Mouse (Mus musculus): Measurements from ENCODE around the gene Kank1. TPM values are rescaled to one million over a fixed set of nuclear protein-coding genes. Genes with fewer than 3 reads are reported as not detected.
A peak's percentile ranks its signal among the peaks of the same experiment; 100 is the strongest.

Gene Kank1
- polyA plus RNA-seq, 1 experiment from 2014 or later, result 4.7 TPM

DNA sequence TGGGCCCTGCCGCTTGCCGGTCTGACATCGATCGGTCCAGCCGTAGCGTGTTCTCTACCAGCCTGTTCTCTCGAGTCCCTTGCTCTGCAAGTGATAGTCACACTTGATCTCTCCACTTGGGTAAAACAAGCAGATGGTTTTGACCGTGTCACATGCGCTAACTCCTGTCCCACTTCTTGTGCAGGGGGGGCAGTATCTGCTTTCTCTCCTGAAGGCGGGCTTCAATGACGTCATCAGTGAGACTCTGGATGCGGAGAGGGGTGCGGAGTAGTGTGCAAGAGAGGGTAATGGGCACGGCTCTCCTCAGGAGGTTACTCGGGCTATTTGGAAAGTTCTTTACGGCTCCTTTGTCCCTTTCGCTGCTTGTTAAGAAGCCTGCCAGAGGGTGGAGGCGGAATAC, 151.1 kb downstream of the Kank1 start:
- WGBS, result 79% methylated on average over 18 of the region's 18 CpGs

DNA sequence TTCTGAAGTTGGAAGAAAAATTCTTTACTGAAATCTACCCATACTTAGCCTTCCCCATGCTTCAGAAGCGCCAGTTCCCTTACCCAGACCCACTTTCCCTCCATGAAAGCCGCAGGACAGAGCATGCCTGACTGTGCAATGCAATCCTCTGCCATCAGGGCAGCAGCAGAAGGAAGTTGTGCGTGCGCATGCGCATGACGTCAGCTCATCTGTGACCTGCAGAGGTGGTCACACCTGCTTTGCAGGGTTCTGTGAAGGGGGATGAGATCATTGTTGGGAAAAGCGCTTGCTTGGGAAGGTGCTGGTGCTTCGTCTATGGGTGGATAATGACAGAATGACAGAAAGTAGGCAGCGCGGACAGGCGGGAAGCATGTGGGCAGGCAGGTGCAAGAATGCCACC, 155.4 kb downstream of the Kank1 start:
- no peak overlapping the region for H3K4me3 ChIP-seq (replicated peaks; ENCODE audit: low read depth, low read length)
- WGBS, result 93% methylated on average over 11 of the region's 11 CpGs
- ATAC-seq (ENCODE audit: low FRiP score, low TSS enrichment) (no peak), DNase-seq (no peak)
- H3K4me1 ChIP-seq (ENCODE audit: control insufficient read depth, insufficient read depth, low read length), result peaks cover 5% of the 10 kb centered on the region; the same call in 1 of the 2 replicates
- H3K27me3 ChIP-seq (ENCODE audit: control insufficient read depth, insufficient read depth, low read length), result no peaks in the 10 kb centered on the region
- H3K4me2 ChIP-seq (ENCODE audit: low read length), result no peak overlapping the region
- H3K9ac ChIP-seq (replicated peaks; ENCODE audit: low read length), result no peak overlapping the region
- H3K36me3 ChIP-seq (ENCODE audit: control insufficient read depth, insufficient read depth, low read length), result no peaks in the 10 kb centered on the region
- H3K9me3 ChIP-seq (ENCODE audit: control insufficient read depth, low read length), result no peaks in the 10 kb centered on the region
- H3K27ac ChIP-seq (replicated peaks; ENCODE audit: low read depth, low read length), result no peak overlapping the region

More for the DNA sequence above, 151.1 kb downstream of the Kank1 start:
- H3K9me3 ChIP-seq (ENCODE audit: control insufficient read depth, low read length), result no peaks in the 10 kb centered on the region
- H3K4me1 ChIP-seq (ENCODE audit: control insufficient read depth, insufficient read depth, low read length), result peaks cover 8% of the 10 kb centered on the region
- H3K36me3 ChIP-seq (ENCODE audit: control insufficient read depth, insufficient read depth, low read length), result no peaks in the 10 kb centered on the region
- no peak overlapping the region for H3K9ac ChIP-seq (replicated peaks; ENCODE audit: low read length)
- H3K4me2 ChIP-seq (ENCODE audit: low read length), result no peak overlapping the region
- no peaks in the 10 kb centered on the region for H3K27me3 ChIP-seq (ENCODE audit: control insufficient read depth, insufficient read depth, low read length)
- no peak overlapping the region for H3K27ac ChIP-seq (replicated peaks; ENCODE audit: low read depth, low read length)
- H3K4me3 ChIP-seq (replicated peaks; ENCODE audit: low read depth, low read length), result no peak overlapping the region
- no peak for ATAC-seq (ENCODE audit: low FRiP score, low TSS enrichment)
- no peak for DNase-seq

DNA sequence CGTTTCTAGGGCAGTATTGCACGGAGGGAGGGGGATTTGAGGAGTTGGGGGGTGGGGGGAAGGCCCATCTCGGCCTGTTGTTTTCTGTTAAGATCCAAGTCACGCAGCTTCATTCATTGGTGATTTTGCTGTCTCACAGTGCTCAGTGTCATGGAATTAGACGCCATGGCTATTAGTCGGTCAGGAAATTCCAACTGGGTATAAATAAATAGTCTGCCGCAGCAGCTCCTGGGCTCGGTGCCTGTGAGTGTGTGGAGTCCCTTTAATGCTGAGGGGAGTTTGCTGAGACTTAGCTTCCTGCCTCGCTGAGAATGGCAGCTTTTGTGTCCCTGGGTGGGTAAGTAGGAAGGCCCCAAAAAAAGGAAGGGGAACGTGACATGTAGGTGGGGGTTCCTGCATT, 158.3 kb downstream of the Kank1 start:
- H3K4me3 ChIP-seq (replicated peaks; ENCODE audit: low read depth, low read length), result no peak overlapping the region
- peak overlapping the region; percentile 16; the same call in 1 of the 2 replicates for H3K4me2 ChIP-seq (ENCODE audit: low read length)
- peak; percentile 55; the same call in 1 of the 2 replicates for ATAC-seq (ENCODE audit: low FRiP score, low TSS enrichment)
- H3K36me3 ChIP-seq (ENCODE audit: control insufficient read depth, insufficient read depth, low read length), result no peaks in the 10 kb centered on the region
- H3K9ac ChIP-seq (replicated peaks; ENCODE audit: low read length), result no peak overlapping the region
- DNase-seq, result peak; percentile 78
- no peaks in the 10 kb centered on the region for H3K9me3 ChIP-seq (ENCODE audit: control insufficient read depth, low read length)
- peaks cover 16% of the 10 kb centered on the region for H3K4me1 ChIP-seq (ENCODE audit: control insufficient read depth, insufficient read depth, low read length)
- peaks cover 7% of the 10 kb centered on the region; the same call in 1 of the 2 replicates for H3K27me3 ChIP-seq (ENCODE audit: control insufficient read depth, insufficient read depth, low read length)
- H3K27ac ChIP-seq (replicated peaks; ENCODE audit: low read depth, low read length), result no peak overlapping the region
- WGBS, result 6% methylated on average over 10 of the region's 10 CpGs

DNA sequence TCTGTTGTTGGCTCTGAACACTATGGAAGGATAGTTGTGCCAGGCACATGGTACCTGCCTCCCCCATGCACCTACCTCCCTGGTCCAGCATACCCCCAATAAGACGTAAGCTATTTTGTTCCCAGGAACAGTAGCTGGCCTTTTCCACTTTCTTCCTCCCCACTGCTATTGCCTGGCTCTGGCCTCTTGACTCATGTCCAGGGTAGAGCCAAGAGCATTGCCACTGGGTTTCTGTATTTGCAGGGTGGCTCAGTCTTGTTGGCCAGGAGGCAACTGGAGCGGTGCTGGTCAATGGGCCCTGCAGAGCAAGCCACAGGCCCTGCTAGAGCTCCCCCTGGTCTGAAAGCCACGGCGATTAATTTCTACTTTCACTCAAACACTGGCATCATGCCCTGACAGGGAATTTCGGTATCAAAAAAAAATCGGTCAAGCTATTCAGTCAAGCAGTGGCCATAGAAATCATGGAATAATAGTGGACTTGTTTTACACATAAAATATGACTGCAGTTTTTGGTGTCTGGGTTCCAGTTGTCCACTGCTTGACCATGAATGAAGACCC, 160.0 kb downstream of the Kank1 start:
- H3K27me3 ChIP-seq (ENCODE audit: control insufficient read depth, insufficient read depth, low read length), result peaks cover 7% of the 10 kb centered on the region; the same call in 1 of the 2 replicates
- no peak for DNase-seq

DNA sequence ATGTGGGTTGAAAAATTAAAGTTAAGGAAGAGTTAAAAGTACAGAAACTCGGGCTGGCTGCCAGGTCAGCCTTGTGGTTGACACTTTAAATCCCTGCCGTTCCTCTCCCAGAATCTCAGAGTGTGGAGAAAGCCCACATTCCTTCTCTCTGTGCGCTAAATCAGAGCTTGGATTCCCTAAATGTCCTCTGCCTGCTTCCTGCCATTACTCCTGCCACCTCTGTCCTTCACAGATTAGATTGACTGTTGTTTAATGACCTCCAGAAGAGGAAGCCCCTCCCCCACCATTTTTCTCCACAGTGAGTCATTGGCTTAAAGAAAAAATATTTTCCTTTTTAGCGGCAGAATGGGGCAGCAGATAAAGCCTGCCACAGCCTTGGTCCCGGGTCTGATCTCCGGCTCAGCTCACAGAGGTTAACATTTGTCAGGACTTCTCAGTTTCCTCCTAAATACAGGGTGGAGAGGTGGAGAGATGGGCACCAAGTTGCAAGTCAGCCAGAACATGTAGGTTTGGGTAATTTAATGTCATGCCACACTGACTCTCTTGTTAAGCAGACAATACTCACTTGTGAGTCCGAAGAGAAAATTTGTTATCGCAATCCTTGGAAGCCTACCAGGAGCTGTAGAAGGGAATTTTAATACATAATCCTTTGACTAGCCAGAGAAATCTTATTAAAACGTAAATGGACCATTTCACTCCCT, 162.9 kb downstream of the Kank1 start:
- Histone ChIP-seq H3K27ac (replicated peaks; ENCODE audit: low read depth, low read length) (0 out of 2 replicates have a peak overlapping the region, but pooled peaks have one; percentile 42), H3K4me2 (ENCODE audit: low read length) (peak overlapping the region; percentile 50), H3K4me3 (replicated peaks; ENCODE audit: low read depth, low read length) (0 out of 2 replicates have a peak overlapping the region, but pooled peaks have one; percentile 16), H3K36me3 (ENCODE audit: control insufficient read depth, insufficient read depth, low read length) (no peaks in the 10 kb centered on the region), H3K27me3 (ENCODE audit: control insufficient read depth, insufficient read depth, low read length) (peaks cover 15% of the 10 kb centered on the region), H3K4me1 (ENCODE audit: control insufficient read depth, insufficient read depth, low read length) (peaks cover 30% of the 10 kb centered on the region), H3K9ac (replicated peaks; ENCODE audit: low read length) (no peak overlapping the region), H3K9me3 (ENCODE audit: control insufficient read depth, low read length) (no peaks in the 10 kb centered on the region)
- ATAC-seq (ENCODE audit: low FRiP score, low TSS enrichment) (no peak), DNase-seq (peak; percentile 52)
- WGBS, result 8% methylated on average over 9 of the region's 9 CpGs

More for the DNA sequence above, 160.0 kb downstream of the Kank1 start:
- H3K4me1 ChIP-seq (ENCODE audit: control insufficient read depth, insufficient read depth, low read length), result peaks cover 30% of the 10 kb centered on the region
- no peak overlapping the region for H3K4me2 ChIP-seq (ENCODE audit: low read length)
- H3K36me3 ChIP-seq (ENCODE audit: control insufficient read depth, insufficient read depth, low read length), result no peaks in the 10 kb centered on the region
- no peak overlapping the region for H3K9ac ChIP-seq (replicated peaks; ENCODE audit: low read length)
- H3K4me3 ChIP-seq (replicated peaks; ENCODE audit: low read depth, low read length), result no peak overlapping the region
- no peaks in the 10 kb centered on the region for H3K9me3 ChIP-seq (ENCODE audit: control insufficient read depth, low read length)
- H3K27ac ChIP-seq (replicated peaks; ENCODE audit: low read depth, low read length), result no peak overlapping the region
- 81% methylated on average over 6 of the region's 6 CpGs for WGBS
- ATAC-seq (ENCODE audit: low FRiP score, low TSS enrichment), result no peak

DNA sequence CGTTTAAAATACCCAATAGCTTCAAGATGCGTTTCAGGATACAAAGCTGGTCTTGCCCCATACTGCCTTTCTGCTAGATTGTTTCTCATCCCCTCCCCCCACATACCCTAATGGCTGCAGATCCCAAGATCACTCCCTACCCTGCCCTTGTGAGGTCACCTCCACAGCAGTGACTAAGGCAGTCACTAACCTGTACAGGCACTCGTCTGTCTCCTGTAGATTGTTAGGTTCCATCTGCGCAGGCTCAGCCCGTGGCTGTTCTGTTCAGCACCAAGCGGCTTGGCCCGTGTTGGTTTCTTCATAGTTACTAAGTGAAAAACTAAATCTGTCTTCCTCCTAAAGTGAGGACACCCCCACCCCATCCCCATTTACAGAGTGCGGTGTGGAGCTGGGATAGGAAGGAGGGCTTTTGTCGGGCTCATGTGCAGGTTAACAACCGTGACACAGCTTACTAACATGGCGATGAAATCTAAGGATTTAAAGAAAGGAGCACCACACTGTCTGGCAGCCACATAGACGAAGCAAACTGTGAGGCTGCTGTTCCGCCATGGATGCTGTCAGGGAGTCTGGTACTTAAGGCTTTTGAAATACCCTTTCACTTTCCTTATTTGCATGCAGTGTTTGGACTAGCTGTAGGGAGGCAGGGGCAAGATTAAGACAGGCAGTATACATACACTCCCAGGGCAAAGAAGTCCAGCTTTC, 163.6 kb downstream of the Kank1 start:
- peak overlapping the region; percentile 49 for H3K27ac ChIP-seq (replicated peaks; ENCODE audit: low read depth, low read length)
- 5% methylated on average over 13 of the region's 13 CpGs for WGBS
- peak; percentile 66 for DNase-seq
- ATAC-seq (ENCODE audit: low FRiP score, low TSS enrichment), result peak; percentile 75
- H3K36me3 ChIP-seq (ENCODE audit: control insufficient read depth, insufficient read depth, low read length), result no peaks in the 10 kb centered on the region
- H3K4me3 ChIP-seq (replicated peaks; ENCODE audit: low read depth, low read length), result peak overlapping the region; percentile 16; the same call in 1 of the 2 replicates
- peaks cover 25% of the 10 kb centered on the region for H3K4me1 ChIP-seq (ENCODE audit: control insufficient read depth, insufficient read depth, low read length)
- peaks cover 15% of the 10 kb centered on the region for H3K27me3 ChIP-seq (ENCODE audit: control insufficient read depth, insufficient read depth, low read length)
- H3K9ac ChIP-seq (replicated peaks; ENCODE audit: low read length), result 0 out of 2 replicates have a peak overlapping the region, but pooled peaks have one; percentile 9
- no peaks in the 10 kb centered on the region for H3K9me3 ChIP-seq (ENCODE audit: control insufficient read depth, low read length)
- H3K4me2 ChIP-seq (ENCODE audit: low read length), result peak overlapping the region; percentile 50

DNA sequence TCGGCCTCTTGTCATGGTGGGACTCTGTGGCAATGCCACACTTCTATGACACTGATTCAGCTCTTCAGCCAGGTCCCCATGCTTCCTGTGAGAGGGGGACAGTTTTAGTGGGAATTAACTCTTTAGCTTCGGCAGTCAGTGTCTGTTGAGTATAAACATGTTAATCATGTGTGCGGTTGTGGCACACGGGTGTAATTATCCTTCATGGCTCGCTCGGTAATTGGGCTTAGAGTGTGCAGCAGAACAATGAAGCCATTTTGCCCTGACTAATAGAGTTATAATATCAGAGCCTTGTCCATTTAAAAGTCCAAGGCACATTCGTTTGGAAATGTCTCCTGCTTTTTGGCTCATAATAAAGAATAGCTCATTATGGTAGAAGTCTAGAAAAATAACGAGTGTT, 164.7 kb downstream of the Kank1 start:
- ATAC-seq (ENCODE audit: low FRiP score, low TSS enrichment), result no peak
- no peak overlapping the region for H3K27ac ChIP-seq (replicated peaks; ENCODE audit: low read depth, low read length)
- H3K36me3 ChIP-seq (ENCODE audit: control insufficient read depth, insufficient read depth, low read length), result no peaks in the 10 kb centered on the region
- H3K9me3 ChIP-seq (ENCODE audit: control insufficient read depth, low read length), result no peaks in the 10 kb centered on the region
- peaks cover 31% of the 10 kb centered on the region for H3K4me1 ChIP-seq (ENCODE audit: control insufficient read depth, insufficient read depth, low read length)
- H3K9ac ChIP-seq (replicated peaks; ENCODE audit: low read length), result no peak overlapping the region
- no peak overlapping the region for H3K4me3 ChIP-seq (replicated peaks; ENCODE audit: low read depth, low read length)
- DNase-seq, result no peak
- peaks cover 15% of the 10 kb centered on the region for H3K27me3 ChIP-seq (ENCODE audit: control insufficient read depth, insufficient read depth, low read length)
- H3K4me2 ChIP-seq (ENCODE audit: low read length), result no peak overlapping the region
- WGBS, result 35% methylated on average over 8 of the region's 8 CpGs

DNA sequence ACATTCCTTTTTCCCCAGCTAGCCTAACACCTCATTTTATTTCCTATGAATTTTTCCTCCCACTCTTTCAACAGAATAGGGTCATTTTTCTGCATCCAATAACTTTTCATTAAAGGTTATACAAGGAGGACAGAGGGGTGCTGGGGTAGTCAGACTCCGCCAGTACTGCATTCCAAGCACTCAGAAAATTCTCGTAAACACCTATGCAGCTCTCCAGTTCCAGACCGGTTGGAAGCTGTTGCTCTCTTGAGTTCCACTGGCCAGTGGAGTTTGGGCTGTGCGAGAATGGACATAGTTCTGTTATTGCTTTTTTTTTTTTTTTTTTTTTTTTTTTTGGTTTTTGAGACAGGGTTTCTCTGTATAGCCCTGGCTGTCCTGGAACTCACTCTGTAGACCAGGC, 167.4 kb downstream of the Kank1 start:
- peaks cover 14% of the 10 kb centered on the region; the same call in 1 of the 2 replicates for H3K27me3 ChIP-seq (ENCODE audit: control insufficient read depth, insufficient read depth, low read length)
- no peak overlapping the region for H3K4me3 ChIP-seq (replicated peaks; ENCODE audit: low read depth, low read length)
- H3K36me3 ChIP-seq (ENCODE audit: control insufficient read depth, insufficient read depth, low read length), result no peaks in the 10 kb centered on the region
- no peak overlapping the region for H3K27ac ChIP-seq (replicated peaks; ENCODE audit: low read depth, low read length)
- peaks cover 37% of the 10 kb centered on the region for H3K4me1 ChIP-seq (ENCODE audit: control insufficient read depth, insufficient read depth, low read length)
- 96% methylated on average over 4 of the region's 4 CpGs for WGBS
- DNase-seq (no peak), ATAC-seq (ENCODE audit: low FRiP score, low TSS enrichment) (no peak)
- no peak overlapping the region for H3K4me2 ChIP-seq (ENCODE audit: low read length)
- H3K9ac ChIP-seq (replicated peaks; ENCODE audit: low read length), result no peak overlapping the region
- H3K9me3 ChIP-seq (ENCODE audit: control insufficient read depth, low read length), result no peaks in the 10 kb centered on the region
